Mouse (Mus musculus) left cerebral cortex, adult 6 months (tissue): ENCODE results near the gene Gm5072. TPM values are rescaled to one million over a fixed set of nuclear protein-coding genes. Genes with fewer than 3 reads are reported as not detected.

ENCODE experiments used
- long read RNA-seq, 2 experiments: library from polyadenylated mRNA; unstranded; transcript quantifications; one replicate each; pipeline ENCODE4 v2.0.0; 2019 to 2020
- polyA plus RNA-seq: library from polyadenylated mRNA; unstranded; fragments of <200 nt; fragmentation: Nextera tagmentation; gene quantifications from 2 replicates; pipeline ENCODE4 v1.2.3, GENCODE M21; 2021

Gm5072 gene
- polyA plus RNA-seq, result not detected in 2 replicates
- long read RNA-seq, experiment 1, result 0 reads
- long read RNA-seq, experiment 2, result 0 reads

GRCm38 (mm10) chrX:91392200-91392599 lies at the start of gene Gm5072:
Gene Gm5072 (plus strand): TSS chrX:91392500.

Other genes with a start within 250 kb of the Gm5072 start
- gene Mageb2, start 60.8 kb upstream of the Gm5072 start, polyA plus RNA-seq, result not detected in 2 replicates
- gene Gm8914, start 87.6 kb downstream of the Gm5072 start, polyA plus RNA-seq, result not detected in 2 replicates
- gene 1700084M14Rik, start 183.4 kb downstream of the Gm5072 start, polyA plus RNA-seq, result not detected in 2 replicates
- not detected in 2 replicates for gene Gm14781, start 239.7 kb downstream of the Gm5072 start, polyA plus RNA-seq